Mouse (Mus musculus) ovary, postnatal 10 days (tissue): Measurements from ENCODE around the gene Clcc1.
A peak's percentile ranks its signal among the peaks of the same experiment; 100 is the strongest.

Source experiments
- DNase-seq: peaks from one replicate; pipeline ENCODE4 v3.0.0; 2022; ENCODE audit warnings: low spot score

The Clcc1 gene

GRCm38 (mm10) chr3:108701256-108701655 is 47.5 kb downstream of the Clcc1 start:
- DNase-seq, result no peak

GRCm38 (mm10) chr3:108702789-108703188 is 49.1 kb downstream of the Clcc1 start:
- no peak for DNase-seq

- no peak for DNase-seq
These were observed 57.6 kb downstream of the Clcc1 start for GRCm38 (mm10) chr3:108711296-108711695.

- no peak for DNase-seq
These were observed 59.5 kb downstream of the Clcc1 start for GRCm38 (mm10) chr3:108713065-108713675.

GRCm38 (mm10) chr3:108714837-108715236 is 61.1 kb downstream of the Clcc1 start:
- DNase-seq, result no peak

- DNase-seq, result no peak
These were observed 64.3 kb downstream of the Clcc1 start for GRCm38 (mm10) chr3:108717896-108718502.

GRCm38 (mm10) chr3:108719357-108719756 is 65.6 kb downstream of the Clcc1 start:
- no peak for DNase-seq

- no peak for DNase-seq
These were observed 66.0 kb downstream of the Clcc1 start for GRCm38 (mm10) chr3:108719761-108720160.

- peak; percentile 27 for DNase-seq
These were observed 67.6 kb downstream of the Clcc1 start for GRCm38 (mm10) chr3:108721076-108721991.

- peak; percentile 92 for DNase-seq
These were observed 68.5 kb downstream of the Clcc1 start, which contains the start of gene Gpsm2 for GRCm38 (mm10) chr3:108722036-108722872. TSS of gene Gpsm2 (minus strand) at chr3:108722309.

- DNase-seq, result no peak
These were observed 72.7 kb downstream of the Clcc1 start for GRCm38 (mm10) chr3:108726413-108726812.

- DNase-seq, result no peak
These were observed 73.6 kb downstream of the Clcc1 start for GRCm38 (mm10) chr3:108727344-108727743.

GRCm38 (mm10) chr3:108727776-108728175 is 74.1 kb downstream of the Clcc1 start:
- no peak for DNase-seq
